Mouse (Mus musculus) limb, embryonic 14.5 days (tissue): ENCODE measurements around the gene Racgap1. TPM values are rescaled to one million over a fixed set of nuclear protein-coding genes. Genes with fewer than 3 reads are reported as not detected.

Source experiments
- ATAC-seq: fragments of 200-750 bp; cut with Nextera tagmentation; 2 replicates; pipeline ENCODE4 v1.8.0; 2017; ENCODE audit warnings: low read depth, moderate number of reproducible peaks, moderate TSS enrichment; ENCODE audit not compliant: low FRiP score
- DNase-seq: peaks from one replicate; pipeline ENCODE4 v3.0.0-alpha.2; 2015; ENCODE audit warnings: low spot score
- H3K27ac ChIP-seq: fragments of 300-500 bp; sonication (generic); replicated peaks from 2 replicates; pipeline ENCODE4 v1.5.1; 2014; ENCODE audit warnings: low read depth, mild to moderate bottlenecking, low read length, moderate library complexity, mixed read lengths
- H3K27me3 ChIP-seq: fragments of 300-500 bp; sonication (generic); 2 replicates; pipeline ENCODE4 v1.6.1; 2014; ENCODE audit warnings: low read length, mixed read lengths; ENCODE audit not compliant: control insufficient read depth, insufficient read depth
- H3K36me3 ChIP-seq: fragments of 300-500 bp; sonication (generic); 2 replicates; pipeline ENCODE4 v1.6.1; 2014; ENCODE audit warnings: mild to moderate bottlenecking, low read length, moderate library complexity, mixed read lengths; ENCODE audit not compliant: control insufficient read depth, insufficient read depth
- H3K4me1 ChIP-seq: fragments of 300-500 bp; sonication (generic); 2 replicates; pipeline ENCODE4 v1.6.1; 2014; ENCODE audit warnings: antibody characterized with exemption, low read length, mixed read lengths; ENCODE audit not compliant: control insufficient read depth, insufficient read depth
- H3K4me2 ChIP-seq: fragments of 300-500 bp; sonication (generic); replicated peaks from 2 replicates; pipeline ENCODE4 v1.6.1; 2014; ENCODE audit warnings: low read depth, mild to moderate bottlenecking, low read length, moderate library complexity; ENCODE audit not compliant: severe bottlenecking
- H3K4me3 ChIP-seq: fragments of 300-500 bp; sonication (generic); replicated peaks from 2 replicates; pipeline ENCODE4 v1.5.1; 2014; ENCODE audit warnings: low read length
- H3K9ac ChIP-seq: fragments of 300-500 bp; sonication (generic); 2 replicates; pipeline ENCODE4 v1.6.1; 2014; ENCODE audit warnings: mild to moderate bottlenecking, low read depth, low read length, moderate library complexity; ENCODE audit not compliant: severe bottlenecking
- H3K9me3 ChIP-seq: fragments of 300-500 bp; sonication (generic); 2 replicates; pipeline ENCODE4 v1.6.1; 2016; ENCODE audit warnings: low read length; ENCODE audit not compliant: control insufficient read depth
- POLR2A ChIP-seq: fragments of 200-500 bp; IDR thresholded peaks from 2 replicates; pipeline ENCODE4 v1.8.0; 2012; ENCODE audit warnings: inconsistent platforms, mild to moderate bottlenecking, moderate library complexity, borderline replicate concordance; ENCODE audit not compliant: insufficient read depth, insufficient read length; ENCODE audit errors: extremely low read depth
- WGBS: fragments of 180-500 bp; shearing (Covaris S2); extraction: QIAGEN DNeasy Blood & Tissue Kit; methylation state at CpG from one replicate; pipeline ENCODE4 v1.1.7; 2014; 5-methylcytosine and 5-hydroxymethylcytosine counted together
- polyA plus RNA-seq, 2 experiments: library from polyadenylated mRNA; depleted of rRNA in 1 of 2; stranded (reverse) in 1 of 2; unstranded in 1 of 2; fragments of >200 nt; fragmentation: Nextera tagmentation in 1 of 2; extraction: Ambion mirVana in 1 of 2; gene quantifications; 2 replicates each; pipeline versions ENCODE4 v1.2.1 to v1.2.3; 2012 to 2014

The Racgap1 gene
- polyA plus RNA-seq, 2 experiments: 82.1 to 107 TPM

- Histone ChIP-seq H3K4me2 (no peak within 1 kb of the TSS), H3K4me1 (peaks cover 5% of the 10 kb centered on the region; the same call in 1 of the 2 replicates), H3K9ac (no peak within 1 kb of the TSS), H3K27me3 (peaks cover 29% of the 10 kb centered on the region), H3K36me3 (no peaks in the 10 kb centered on the region), H3K4me3 (no peak within 1 kb of the TSS), H3K27ac (no peak within 1 kb of the TSS), H3K9me3 (no peaks in the 10 kb centered on the region)
- no peak for DNase-seq
- WGBS: 83% methylated on average over 23 of the region's 26 CpGs
- TF ChIP-seq POLR2A: no peak
- ATAC-seq: no peak
Observed at GRCm38 (mm10) chr15:99578802-99579485, 72.5 kb downstream of the Racgap1 start, which contains the start of gene Aqp2. Gene Aqp2, plus strand, starts transcription at chr15:99579055.

Other genes starting within 250 kb of the Racgap1 start
- 24.4 and 32.4 TPM in 2 replicates for gene Nckap5l, start 193.9 kb downstream of the Racgap1 start, polyA plus RNA-seq (2012; rRNA removed)
- gene Nckap5l, start 193.9 kb downstream of the Racgap1 start, polyA plus RNA-seq (2014; fragmentation: Nextera tagmentation; extraction: Ambion mirVana): 14.1 and 19.3 TPM in 2 replicates
- 9.0 and 9.2 TPM in 2 replicates for gene Bcdin3d, start 176.9 kb downstream of the Racgap1 start, polyA plus RNA-seq (2012; rRNA removed)
- gene Bcdin3d, start 176.9 kb downstream of the Racgap1 start, polyA plus RNA-seq (2014; fragmentation: Nextera tagmentation; extraction: Ambion mirVana): 13.6 and 14.5 TPM in 2 replicates
- 0.21 and 0.27 TPM in 2 replicates for gene Faim2, start 123.5 kb downstream of the Racgap1 start, polyA plus RNA-seq (2012; rRNA removed)
- 0.10 and 0.21 TPM in 2 replicates for gene Faim2, start 123.5 kb downstream of the Racgap1 start, polyA plus RNA-seq (2014; fragmentation: Nextera tagmentation; extraction: Ambion mirVana)
- not detected in 2 replicates for gene Aqp2, start 72.6 kb downstream of the Racgap1 start, polyA plus RNA-seq (2012; rRNA removed)
- gene Aqp2, start 72.6 kb downstream of the Racgap1 start, polyA plus RNA-seq (2014; fragmentation: Nextera tagmentation; extraction: Ambion mirVana): not detected in 2 replicates
- gene Aqp5, start 60.9 kb downstream of the Racgap1 start, polyA plus RNA-seq (2012; rRNA removed): 0.26 TPM in 2 replicates
- 0.28 and 0.47 TPM in 2 replicates for gene Aqp5, start 60.9 kb downstream of the Racgap1 start, polyA plus RNA-seq (2014; fragmentation: Nextera tagmentation; extraction: Ambion mirVana)
- 0.03 TPM in 1 of 2 replicates, not detected in the other for gene Aqp6, start 50.3 kb downstream of the Racgap1 start, polyA plus RNA-seq (2012; rRNA removed)
- not detected in 2 replicates for gene Aqp6, start 50.3 kb downstream of the Racgap1 start, polyA plus RNA-seq (2014; fragmentation: Nextera tagmentation; extraction: Ambion mirVana)
- gene Asic1, start 18.7 kb upstream of the Racgap1 start, polyA plus RNA-seq (2012; rRNA removed): 3.4 TPM in 2 replicates
- gene Asic1, start 18.7 kb upstream of the Racgap1 start, polyA plus RNA-seq (2014; fragmentation: Nextera tagmentation; extraction: Ambion mirVana): 1.4 and 1.9 TPM in 2 replicates
- 77.1 and 93.5 TPM in 2 replicates for gene Smarcd1, start 50.5 kb upstream of the Racgap1 start, polyA plus RNA-seq (2012; rRNA removed)
- 41.9 and 49.2 TPM in 2 replicates for gene Smarcd1, start 50.5 kb upstream of the Racgap1 start, polyA plus RNA-seq (2014; fragmentation: Nextera tagmentation; extraction: Ambion mirVana)
- gene Gm17349, start 53.8 kb upstream of the Racgap1 start, polyA plus RNA-seq (2012; rRNA removed): 0.63 TPM in 1 of 2 replicates, not detected in the other
- not detected in 2 replicates for gene Gm17349, start 53.8 kb upstream of the Racgap1 start, polyA plus RNA-seq (2014; fragmentation: Nextera tagmentation; extraction: Ambion mirVana)
- gene Gpd1, start 65.9 kb upstream of the Racgap1 start, polyA plus RNA-seq (2012; rRNA removed): 1.4 TPM in 2 replicates
- gene Gpd1, start 65.9 kb upstream of the Racgap1 start, polyA plus RNA-seq (2014; fragmentation: Nextera tagmentation; extraction: Ambion mirVana): 0.15 and 0.22 TPM in 2 replicates
- 157 and 199 TPM in 2 replicates for gene Cox14, start 74.0 kb upstream of the Racgap1 start, polyA plus RNA-seq (2012; rRNA removed)
- 174 and 194 TPM in 2 replicates for gene Cox14, start 74.0 kb upstream of the Racgap1 start, polyA plus RNA-seq (2014; fragmentation: Nextera tagmentation; extraction: Ambion mirVana)
- gene Cers5, start 121.2 kb upstream of the Racgap1 start, polyA plus RNA-seq (2012; rRNA removed): 75.1 and 89.2 TPM in 2 replicates
- 84.9 and 85.8 TPM in 2 replicates for gene Cers5, start 121.2 kb upstream of the Racgap1 start, polyA plus RNA-seq (2014; fragmentation: Nextera tagmentation; extraction: Ambion mirVana)
- 65.9 and 81.2 TPM in 2 replicates for gene Lima1, start 223.8 kb upstream of the Racgap1 start, polyA plus RNA-seq (2012; rRNA removed)
- 76.0 and 87.3 TPM in 2 replicates for gene Lima1, start 223.8 kb upstream of the Racgap1 start, polyA plus RNA-seq (2014; fragmentation: Nextera tagmentation; extraction: Ambion mirVana)